Mouse (Mus musculus): Measurements from ENCODE around the gene Aatf.

Aatf gene

GRCm38 (mm10) chr11:84513171-84514116 lies at the start of gene Aatf:
Gene Aatf, minus strand, starts transcription at chr11:84513522.
- peak; percentile 94 for DNase-seq (ENCODE audit: low read depth, low spot score)

DNA sequence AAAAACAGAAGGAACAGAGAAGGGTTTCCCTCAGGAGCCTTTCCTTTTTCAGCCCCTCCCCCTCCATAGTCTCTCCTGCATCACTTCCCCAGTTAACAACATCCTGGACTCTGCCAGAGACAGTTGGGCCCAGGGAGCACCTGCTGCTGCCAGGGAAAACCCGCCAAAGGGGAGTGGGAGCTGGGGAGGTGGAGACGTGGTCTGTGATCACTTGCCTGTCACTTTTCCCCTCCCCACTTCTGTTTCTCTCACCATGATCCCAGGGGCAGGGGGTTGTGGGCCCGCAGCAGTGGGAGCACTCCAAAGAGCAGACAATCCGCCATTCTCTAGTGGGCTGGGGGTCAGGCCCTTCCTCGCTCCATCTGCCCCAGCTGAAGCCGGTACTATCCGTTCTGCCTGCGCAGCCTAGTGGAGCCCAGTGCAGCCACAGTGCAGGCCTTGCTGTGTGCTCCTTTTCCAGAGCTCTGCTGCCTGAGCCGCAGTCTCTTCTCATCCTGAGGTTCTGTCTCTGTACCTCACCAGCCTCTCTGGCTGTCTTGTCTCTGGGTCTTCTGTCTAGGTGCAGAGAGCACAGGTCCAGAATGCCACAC lies 49.5 kb upstream of the Aatf start:
- no peak for DNase-seq (ENCODE audit: low read depth, low spot score)

- peak; percentile 11 for DNase-seq (ENCODE audit: low read depth, low spot score)
Observed at GRCm38 (mm10) chr11:84561546-84561945, 48.2 kb upstream of the Aatf start.

GRCm38 (mm10) chr11:84553821-84554450 lies 40.6 kb upstream of the Aatf start:
- DNase-seq (ENCODE audit: low read depth, low spot score), result no peak

- DNase-seq (ENCODE audit: low read depth, low spot score), result no peak
Observed at GRCm38 (mm10) chr11:84551296-84551695, 38.0 kb upstream of the Aatf start.

DNA sequence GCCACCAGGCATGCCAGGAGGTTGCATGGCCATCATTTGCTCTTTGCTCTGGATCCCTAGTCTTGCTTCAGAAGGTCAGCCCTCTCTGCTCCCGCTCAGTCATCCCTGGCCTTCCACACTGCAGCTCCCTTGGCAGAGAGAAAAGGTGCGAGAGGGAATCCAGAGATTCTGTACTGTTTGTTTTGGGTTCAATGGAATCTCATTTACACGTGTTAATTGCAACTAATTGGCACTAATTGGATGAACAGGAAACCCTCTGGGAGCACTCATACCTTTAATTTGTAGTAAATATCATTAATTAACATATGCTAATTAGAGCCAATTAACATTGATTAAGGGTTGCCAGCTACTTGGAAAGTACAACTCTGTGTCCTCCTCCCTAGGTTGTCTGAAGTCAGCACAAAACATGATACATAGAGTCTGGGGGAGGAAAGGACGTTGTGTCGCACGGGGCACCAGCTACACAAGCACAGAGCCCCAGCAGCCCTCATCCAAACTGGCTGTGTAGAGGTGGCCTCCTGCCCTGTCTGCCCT lies 36.0 kb upstream of the Aatf start:
- DNase-seq (ENCODE audit: low read depth, low spot score), result no peak

GRCm38 (mm10) chr11:84548293-84548692 lies 35.0 kb upstream of the Aatf start:
- no peak for DNase-seq (ENCODE audit: low read depth, low spot score)

GRCm38 (mm10) chr11:84539981-84540380 lies 26.7 kb upstream of the Aatf start:
- no peak for DNase-seq (ENCODE audit: low read depth, low spot score)

- DNase-seq (ENCODE audit: low read depth, low spot score), result peak; percentile 73
Observed at GRCm38 (mm10) chr11:84529797-84530703, 16.7 kb upstream of the Aatf start.

- no peak for DNase-seq (ENCODE audit: low read depth, low spot score)
Observed at GRCm38 (mm10) chr11:84529143-84529755, 15.9 kb upstream of the Aatf start.

DNA sequence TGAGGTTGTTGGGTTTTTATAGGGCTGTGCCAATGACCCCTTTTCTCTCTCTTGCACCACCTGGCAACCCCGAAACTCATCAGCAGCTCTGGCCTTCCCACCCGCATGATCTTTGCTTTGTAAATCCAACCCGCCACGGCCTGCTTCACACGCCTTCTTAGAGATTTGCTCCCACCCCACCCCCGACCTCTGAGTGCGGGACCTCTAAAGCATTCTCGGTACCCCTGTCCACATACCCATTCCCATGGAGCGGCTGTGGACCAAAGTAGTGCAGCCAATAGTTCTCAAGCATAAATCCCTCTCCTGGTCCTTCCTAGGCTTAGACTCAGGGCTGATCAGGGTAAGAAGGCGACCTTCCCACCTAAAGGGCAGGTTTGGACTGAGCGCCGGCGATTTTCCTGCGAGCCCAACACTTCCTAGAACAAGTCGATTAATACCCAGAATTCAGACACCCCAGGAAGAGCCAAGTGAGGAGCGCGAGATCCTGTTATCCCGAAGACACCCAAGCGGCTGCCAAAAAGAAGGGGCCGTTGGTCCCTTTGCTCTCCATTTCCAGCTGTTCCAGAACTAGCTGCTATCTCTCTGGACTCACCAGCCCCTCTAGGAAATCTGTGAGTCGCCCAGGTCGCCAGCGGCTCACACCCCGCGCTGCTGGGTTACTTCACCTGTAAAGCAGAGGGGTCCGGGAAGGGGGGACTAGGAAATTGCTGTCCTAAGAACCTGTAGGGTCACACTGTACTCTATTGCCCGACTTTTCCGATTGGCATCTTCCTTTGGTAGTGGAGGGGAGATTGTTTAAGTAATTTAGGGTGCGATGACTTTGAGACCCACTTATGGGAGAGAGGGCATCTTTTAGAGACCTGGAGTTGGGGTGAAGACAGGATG lies 13.9 kb upstream of the Aatf start:
- DNase-seq (ENCODE audit: low read depth, low spot score), result no peak

DNA sequence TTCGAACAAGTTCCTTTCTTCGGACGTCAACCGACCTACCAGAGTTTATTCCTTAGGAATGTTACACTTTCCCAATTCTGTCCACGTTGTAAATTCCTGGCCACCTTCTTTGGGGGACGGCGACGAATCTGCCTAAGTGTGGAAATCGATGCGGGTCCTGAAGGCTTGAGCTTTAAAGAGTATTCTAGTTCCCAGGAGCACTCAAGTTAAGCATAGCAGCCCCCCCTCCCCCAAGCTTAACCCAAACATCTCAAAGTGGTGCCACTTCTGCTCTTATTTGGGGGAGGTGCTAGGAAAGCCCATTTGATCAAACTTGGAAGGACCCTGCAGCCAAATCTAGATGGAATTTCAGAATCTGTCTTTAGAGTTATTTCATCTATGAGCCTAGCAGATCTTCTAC lies 13.1 kb upstream of the Aatf start:
- DNase-seq (ENCODE audit: low read depth, low spot score), result no peak

DNA sequence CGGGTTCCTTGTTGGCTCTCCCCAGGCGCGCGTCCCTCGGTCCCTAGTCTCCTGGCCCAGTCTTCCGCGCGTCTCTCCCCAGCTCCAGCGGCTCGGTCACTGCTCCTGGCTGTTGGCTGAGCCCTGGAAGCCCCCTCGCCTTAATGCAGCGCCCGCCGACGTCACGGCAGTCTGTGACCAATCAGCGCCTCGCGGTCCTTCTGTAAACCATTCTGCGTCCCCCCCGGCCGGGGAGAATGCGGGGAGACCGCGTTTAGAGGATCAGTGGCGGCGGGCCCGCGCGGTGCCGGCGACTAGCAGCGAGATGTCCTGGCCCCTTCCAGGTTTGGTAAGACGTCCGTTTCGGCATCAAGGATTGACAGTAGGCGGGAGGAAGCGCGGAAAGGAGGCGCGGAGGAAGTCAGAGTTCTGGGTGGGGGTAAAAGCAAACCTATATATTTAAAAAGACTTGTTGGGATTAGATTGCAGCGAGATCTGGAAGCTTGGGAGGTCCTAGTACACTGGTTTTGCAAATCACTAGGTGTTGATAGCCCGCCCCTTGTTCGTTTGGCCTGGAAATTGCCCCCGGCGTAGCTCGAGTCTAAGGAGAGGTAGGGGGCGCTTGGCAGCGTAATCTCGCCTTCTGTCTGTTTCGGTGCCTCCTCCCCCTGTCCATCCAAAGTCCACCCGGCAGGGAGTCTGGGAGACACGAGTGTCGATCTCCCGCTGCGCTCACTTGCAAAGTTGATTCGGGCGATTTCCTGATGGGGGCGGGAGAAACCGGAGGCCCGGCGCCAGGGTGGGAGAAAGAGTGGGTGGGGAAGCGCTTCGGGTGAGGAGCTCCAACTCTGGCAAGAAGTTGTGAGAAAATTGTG lies 12.3 kb upstream of the Aatf start, which contains the start of gene Lhx1:
Gene Lhx1 (minus strand): TSS at position 115 of the 854 bp plus-strand sequence.
- DNase-seq (ENCODE audit: low read depth, low spot score), result no peak

- DNase-seq (ENCODE audit: low read depth, low spot score), result no peak
Observed at GRCm38 (mm10) chr11:84524511-84525270, 11.4 kb upstream of the Aatf start.

DNA sequence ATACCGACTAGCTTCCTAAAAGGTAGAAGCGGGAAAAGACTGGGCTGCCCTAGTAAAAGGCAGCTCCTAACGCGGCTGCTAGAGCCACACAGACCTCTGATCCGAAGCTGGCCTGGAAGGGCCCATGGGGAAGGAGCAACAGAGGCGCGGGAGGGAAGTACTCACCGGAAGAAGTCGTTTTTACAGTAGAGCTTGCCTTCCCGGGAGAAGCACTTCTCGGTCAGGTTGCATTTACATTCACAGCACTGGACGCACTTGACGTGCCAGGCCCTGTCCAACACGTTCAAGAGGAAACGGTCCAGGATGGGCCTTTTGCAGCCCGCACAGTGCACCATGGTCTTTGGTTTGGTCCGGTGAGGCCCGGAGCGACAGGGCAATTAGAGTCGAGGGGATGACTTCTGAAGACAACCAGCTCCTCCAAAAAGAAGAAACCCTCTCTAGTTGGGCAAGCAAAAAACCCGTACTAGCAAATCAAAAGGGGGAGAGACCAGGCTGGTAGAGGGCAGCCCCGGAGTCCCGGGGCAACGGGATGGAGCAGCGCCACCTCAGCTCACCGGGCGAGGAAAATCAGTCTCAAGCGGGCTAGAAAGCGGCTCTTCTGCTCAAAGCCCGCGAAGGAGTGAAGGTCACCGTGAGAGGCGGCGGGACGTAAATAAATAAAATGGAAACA lies 10.7 kb upstream of the Aatf start:
- no peak for DNase-seq (ENCODE audit: low read depth, low spot score)

GRCm38 (mm10) chr11:84523321-84523831 lies 10.1 kb upstream of the Aatf start:
- no peak for DNase-seq (ENCODE audit: low read depth, low spot score)

Measured in 3T3-L1 (cell line).